Mouse (Mus musculus): ENCODE measurements around the gene Rtn1. TPM values are rescaled to one million over a fixed set of nuclear protein-coding genes. Genes with fewer than 3 reads are reported as not detected.
A peak's percentile ranks its signal among the peaks of the same experiment; 100 is the strongest.

The Rtn1 gene
- total RNA-seq, 2 experiments from 2014 or later = 1,443 to 1,537 TPM

- no peak for DNase-seq (ENCODE audit: low spot score in 2 of 2)
- intact Hi-C loops (cut with DNase I) = no loop called here
Measured at GRCm38 (mm10) chr12:72292566-72292965, 116.3 kb downstream of the Rtn1 start.

GRCm38 (mm10) chr12:72291266-72291665, 117.6 kb downstream of the Rtn1 start:
- DNase-seq (ENCODE audit: low spot score in 2 of 2) = no peak
- intact Hi-C loops (cut with DNase I) = no loop called here

- DNase-seq (ENCODE audit: low spot score in 2 of 2) = no peak
- intact Hi-C loops (cut with DNase I) = loop anchor here (5.0 to 10.0 kb wide), 3 partner anchors 119 to 183 kb away; partner anchors contain the start of gene Rtn1
Measured at GRCm38 (mm10) chr12:72288215-72288614, 120.6 kb downstream of the Rtn1 start.

GRCm38 (mm10) chr12:72287332-72288004, 121.4 kb downstream of the Rtn1 start:
- intact Hi-C loops (cut with DNase I) = loop anchor here (5.0 to 10.0 kb wide), 3 partner anchors 120 to 183 kb away; partner anchors contain the start of gene Rtn1
- no peak for DNase-seq (ENCODE audit: low spot score in 2 of 2)

GRCm38 (mm10) chr12:72285366-72286345, 123.2 kb downstream of the Rtn1 start:
- peak; percentile 73 to 78 for DNase-seq (ENCODE audit: low spot score in 2 of 2)
- intact Hi-C loops (cut with DNase I) = loop anchor here (5.0 to 10.0 kb wide), 3 partner anchors 122 to 181 kb away; partner anchors contain the start of gene Rtn1

GRCm38 (mm10) chr12:72284576-72284975, 124.3 kb downstream of the Rtn1 start:
- DNase-seq (ENCODE audit: low spot score in 2 of 2) = no peak
- intact Hi-C loops (cut with DNase I) = loop anchor here (10.0 kb wide), 1 partner anchor 180 kb away; no protein-coding TSS in a partner anchor

- no peak for DNase-seq (ENCODE audit: low spot score in 2 of 2)
- intact Hi-C loops (cut with DNase I) = no loop called here
Measured at GRCm38 (mm10) chr12:72279129-72279875, 129.6 kb downstream of the Rtn1 start.

GRCm38 (mm10) chr12:72273721-72274414, 135.0 kb downstream of the Rtn1 start:
- intact Hi-C loops (cut with DNase I) = no loop called here
- DNase-seq (ENCODE audit: low spot score in 2 of 2) = no peak

GRCm38 (mm10) chr12:72267614-72268013, 141.2 kb downstream of the Rtn1 start:
- DNase-seq (ENCODE audit: low spot score in 2 of 2) = no peak
- intact Hi-C loops (cut with DNase I) = no loop called here

- intact Hi-C loops (cut with DNase I) = no loop called here
- DNase-seq (ENCODE audit: low spot score in 2 of 2) = peak; percentile 24 to 43
Measured at GRCm38 (mm10) chr12:72265261-72266228, 143.3 kb downstream of the Rtn1 start.

- intact Hi-C loops (cut with DNase I) = no loop called here
- DNase-seq (ENCODE audit: low spot score in 2 of 2) = no peak
Measured at GRCm38 (mm10) chr12:72263213-72264103, 145.4 kb downstream of the Rtn1 start.

- intact Hi-C loops (cut with DNase I) = no loop called here
- DNase-seq (ENCODE audit: low spot score in 2 of 2) = no peak
Measured at GRCm38 (mm10) chr12:72257000-72257399, 151.9 kb downstream of the Rtn1 start.

GRCm38 (mm10) chr12:72253040-72253439, 155.8 kb downstream of the Rtn1 start:
- intact Hi-C loops (cut with DNase I) = no loop called here
- no peak for DNase-seq (ENCODE audit: low spot score in 2 of 2)

- DNase-seq (ENCODE audit: low spot score in 2 of 2) = no peak
- intact Hi-C loops (cut with DNase I) = no loop called here
Measured at GRCm38 (mm10) chr12:72251890-72252445, 156.9 kb downstream of the Rtn1 start.

- no peak for DNase-seq (ENCODE audit: low spot score in 2 of 2)
- intact Hi-C loops (cut with DNase I) = no loop called here
Measured at GRCm38 (mm10) chr12:72244951-72245350, 163.9 kb downstream of the Rtn1 start.

- intact Hi-C loops (cut with DNase I) = no loop called here
- DNase-seq (ENCODE audit: low spot score in 2 of 2) = no peak
Measured at GRCm38 (mm10) chr12:72242807-72243206, 166.0 kb downstream of the Rtn1 start.

- DNase-seq (ENCODE audit: low spot score in 2 of 2) = no peak
- intact Hi-C loops (cut with DNase I) = no loop called here
Measured at GRCm38 (mm10) chr12:72240506-72240905, 168.3 kb downstream of the Rtn1 start.
